Mouse (Mus musculus) CH12.LX (cell line): ENCODE data around the gene Myh9. TPM values are rescaled to one million over a fixed set of nuclear protein-coding genes. Genes with fewer than 3 reads are reported as not detected.

ENCODE experiments used
- DNase-seq: peaks from one replicate; pipeline ENCODE4 v3.0.0-alpha.2; 2013; ENCODE audit errors: extremely low read depth
- H3K27ac ChIP-seq: 2 replicates; pipeline ENCODE4 v1.5.1; 2012; ENCODE audit warnings: low read depth, mild to moderate bottlenecking, control low read depth, moderate library complexity; ENCODE audit not compliant: insufficient read depth
- H3K27me3 ChIP-seq: replicated peaks from 2 replicates; pipeline ENCODE3; 2012; ENCODE audit warnings: inconsistent platforms
- H3K36me3 ChIP-seq, 2 experiments: replicated peaks in 1 of 2; 2 replicates each; pipeline versions ENCODE3 to v1.6.1; 2012; ENCODE audit warnings: inconsistent platforms in 1 of 2, low read length in 1 of 2, mild to moderate bottlenecking in 1 of 2, mixed read lengths in 1 of 2, moderate library complexity in 1 of 2; ENCODE audit not compliant: control insufficient read depth in 1 of 2, insufficient read depth in 1 of 2
- H3K4me1 ChIP-seq, 2 experiments: 2 replicates each; pipeline ENCODE4 v1.6.1; 2012; ENCODE audit warnings: inconsistent platforms in 1 of 2, moderate library complexity in 1 of 2; ENCODE audit not compliant: insufficient read depth in 2 of 2, control insufficient read depth in 1 of 2
- H3K4me2 ChIP-seq: 2 replicates; pipeline ENCODE4 v1.6.1; 2012; ENCODE audit warnings: low read depth, mild to moderate bottlenecking, control low read depth; ENCODE audit not compliant: poor library complexity, insufficient read depth, severe bottlenecking
- H3K4me3 ChIP-seq, 3 experiments: fragments of 150-350 bp in 1 of 3; sonication (generic) in 1 of 3; replicated peaks in 1 of 3; 2 replicates each; pipeline versions ENCODE3 to v1.5.1; 2011 to 2012; ENCODE audit warnings: low read depth in 2 of 3, low read length in 2 of 3, mild to moderate bottlenecking in 2 of 3, moderate library complexity in 2 of 3, control low read depth in 1 of 3, improper control_type of control experiment in 1 of 3, inconsistent platforms in 1 of 3, mixed read lengths in 1 of 3; ENCODE audit not compliant: poor library complexity in 1 of 3
- H3K79me2 ChIP-seq: replicated peaks from 2 replicates; pipeline ENCODE4 v1.6.1; 2012; ENCODE audit warnings: mild to moderate bottlenecking, moderate library complexity; ENCODE audit not compliant: control insufficient read depth, poor library complexity, insufficient read depth, severe bottlenecking; ENCODE audit errors: extremely low read depth
- H3K9ac ChIP-seq: 2 replicates; pipeline ENCODE4 v1.6.1; 2012; ENCODE audit warnings: low read depth, mild to moderate bottlenecking, control low read depth, moderate library complexity; ENCODE audit not compliant: insufficient read depth
- H3K9me3 ChIP-seq: replicated peaks from 2 replicates; pipeline ENCODE3; 2012; ENCODE audit warnings: low read length, inconsistent platforms, mixed read lengths
- BHLHE40 ChIP-seq: IDR thresholded peaks from 2 replicates; pipeline ENCODE4 v1.6.1; 2011; ENCODE audit warnings: mild to moderate bottlenecking, low read depth, low read length, improper control_type of control experiment
- E2F4 ChIP-seq: IDR thresholded peaks from 2 replicates; pipeline ENCODE4 v1.6.1; 2011; ENCODE audit warnings: low read depth, low read length, improper control_type of control experiment; ENCODE audit not compliant: insufficient replicate concordance
- ELF1 ChIP-seq: IDR thresholded peaks from 2 replicates; pipeline ENCODE4 v1.6.1; 2014; ENCODE audit warnings: low read depth, mild to moderate bottlenecking, inconsistent platforms, low read length, improper control_type of control experiment
- EP300 ChIP-seq: IDR thresholded peaks from 2 replicates; pipeline ENCODE4 v1.6.1; 2011; ENCODE audit warnings: low read length, improper control_type of control experiment
- ETS1 ChIP-seq: conservative IDR thresholded peaks from 2 replicates; pipeline ENCODE4 v1.6.1; 2012; ENCODE audit warnings: low read depth, mild to moderate bottlenecking, inconsistent platforms, low read length, improper control_type of control experiment, moderate library complexity
- GABPA ChIP-seq: IDR thresholded peaks from 2 replicates; pipeline ENCODE4 v1.6.1; 2012; ENCODE audit warnings: low read depth, low read length, improper control_type of control experiment, inconsistent platforms; ENCODE audit not compliant: insufficient replicate concordance
- HCFC1 ChIP-seq: IDR thresholded peaks from 2 replicates; pipeline ENCODE4 v1.6.1; 2012; ENCODE audit warnings: low read depth, mild to moderate bottlenecking, inconsistent platforms, low read length, improper control_type of control experiment
- IRF4 ChIP-seq: IDR thresholded peaks from 2 replicates; pipeline ENCODE4 v1.6.1; 2014; ENCODE audit warnings: low read depth, mild to moderate bottlenecking, inconsistent platforms, low read length, improper control_type of control experiment
- JUN ChIP-seq: IDR thresholded peaks from 2 replicates; pipeline ENCODE4 v1.6.1; 2011; ENCODE audit warnings: low read depth, mild to moderate bottlenecking, low read length, improper control_type of control experiment, moderate library complexity; ENCODE audit not compliant: insufficient read depth
- JUND ChIP-seq: conservative IDR thresholded peaks from 2 replicates; pipeline ENCODE4 v1.6.1; 2011; ENCODE audit warnings: low read depth, low read length, improper control_type of control experiment
- KAT2A ChIP-seq: IDR thresholded peaks from 2 replicates; pipeline ENCODE4 v1.6.1; 2012; ENCODE audit warnings: low read length, improper control_type of control experiment, inconsistent platforms; ENCODE audit not compliant: insufficient replicate concordance
- MAFK ChIP-seq: IDR thresholded peaks from 2 replicates; pipeline ENCODE4 v1.6.1; 2011; ENCODE audit warnings: low read length, improper control_type of control experiment; ENCODE audit not compliant: insufficient replicate concordance
- MAX ChIP-seq: IDR thresholded peaks from 2 replicates; pipeline ENCODE4 v1.6.1; 2011; ENCODE audit warnings: low read length, improper control_type of control experiment
- MAZ ChIP-seq: IDR thresholded peaks from 2 replicates; pipeline ENCODE4 v1.6.1; 2012; ENCODE audit warnings: low read depth, mild to moderate bottlenecking, inconsistent platforms, low read length, improper control_type of control experiment, moderate library complexity
- MEF2A ChIP-seq: IDR thresholded peaks from 2 replicates; pipeline ENCODE4 v1.6.1; 2014; ENCODE audit warnings: low read depth, mild to moderate bottlenecking, inconsistent platforms, low read length, improper control_type of control experiment, borderline replicate concordance
- MXI1 ChIP-seq: IDR thresholded peaks from 2 replicates; pipeline ENCODE4 v1.6.1; 2011; ENCODE audit warnings: mild to moderate bottlenecking, low read depth, low read length, improper control_type of control experiment
- MYC ChIP-seq: IDR thresholded peaks from 2 replicates; pipeline ENCODE4 v1.6.1; 2011; ENCODE audit warnings: low read depth, mild to moderate bottlenecking, improper control_type of control experiment, low read length
- NRF1 ChIP-seq: IDR thresholded peaks from 2 replicates; pipeline ENCODE4 v1.6.1; 2014; ENCODE audit warnings: low read depth, mild to moderate bottlenecking, inconsistent platforms, low read length, improper control_type of control experiment, moderate library complexity
- PAX5 ChIP-seq: IDR thresholded peaks from 2 replicates; pipeline ENCODE4 v1.6.1; 2012; ENCODE audit warnings: low read length, inconsistent platforms, mixed read lengths
- POLR2A ChIP-seq: IDR thresholded peaks from 2 replicates; pipeline ENCODE4 v1.6.1; 2011; ENCODE audit warnings: low read depth, mild to moderate bottlenecking, improper control_type of control experiment, low read length
- POLR2AphosphoS2 ChIP-seq: IDR thresholded peaks from 2 replicates; pipeline ENCODE4 v1.6.1; 2011; ENCODE audit warnings: low read depth, low read length, improper control_type of control experiment
- RAD21 ChIP-seq: IDR thresholded peaks from 2 replicates; pipeline ENCODE4 v1.6.1; 2011; ENCODE audit warnings: low read depth, mild to moderate bottlenecking, low read length, improper control_type of control experiment, moderate library complexity
- RCOR1 ChIP-seq: conservative IDR thresholded peaks from 2 replicates; pipeline ENCODE4 v1.6.1; 2012; ENCODE audit warnings: low read depth, mild to moderate bottlenecking, inconsistent platforms, low read length, improper control_type of control experiment
- SIN3A ChIP-seq: IDR thresholded peaks from 2 replicates; pipeline ENCODE4 v1.6.1; 2012; ENCODE audit warnings: low read length, improper control_type of control experiment, inconsistent platforms
- SMC3 ChIP-seq: IDR thresholded peaks from 2 replicates; pipeline ENCODE4 v1.6.1; 2011; ENCODE audit warnings: low read depth, low read length, improper control_type of control experiment
- TBP ChIP-seq: conservative IDR thresholded peaks from 2 replicates; pipeline ENCODE4 v1.6.1; 2011; ENCODE audit warnings: low read depth, low read length, improper control_type of control experiment
- TCF12 ChIP-seq: IDR thresholded peaks from 2 replicates; pipeline ENCODE4 v1.6.1; 2014; ENCODE audit warnings: low read depth, mild to moderate bottlenecking, inconsistent platforms, low read length, improper control_type of control experiment
- UBTF ChIP-seq: IDR thresholded peaks from 2 replicates; pipeline ENCODE4 v1.6.1; 2012; ENCODE audit warnings: low read depth, mild to moderate bottlenecking, inconsistent platforms, low read length, improper control_type of control experiment, moderate library complexity
- USF1 ChIP-seq: IDR thresholded peaks from 2 replicates; pipeline ENCODE4 v1.6.1; 2014; ENCODE audit warnings: low read depth, mild to moderate bottlenecking, inconsistent platforms, low read length, improper control_type of control experiment
- USF2 ChIP-seq: conservative IDR thresholded peaks from 2 replicates; pipeline ENCODE4 v1.6.1; 2011; ENCODE audit warnings: low read depth, low read length, improper control_type of control experiment
- ZC3H11A ChIP-seq: IDR thresholded peaks from 2 replicates; pipeline ENCODE4 v1.6.1; 2012; ENCODE audit warnings: low read depth, mild to moderate bottlenecking, inconsistent platforms, low read length, improper control_type of control experiment
- ZKSCAN1 ChIP-seq: IDR thresholded peaks from 2 replicates; pipeline ENCODE4 v1.6.1; 2012; ENCODE audit warnings: low read depth, inconsistent platforms, low read length, improper control_type of control experiment, borderline replicate concordance
- ZMIZ1 ChIP-seq: IDR thresholded peaks from 2 replicates; pipeline ENCODE4 v1.6.1; 2012; ENCODE audit warnings: low read depth, mild to moderate bottlenecking, inconsistent platforms, low read length, improper control_type of control experiment
- ZNF384 ChIP-seq: IDR thresholded peaks from 2 replicates; pipeline ENCODE4 v1.6.1; 2012; ENCODE audit warnings: low read depth, low read length, improper control_type of control experiment, inconsistent platforms
- dilution Hi-C: fragments of 300-500 bp; cut with MboI; formaldehyde crosslinking; loops from 2 replicates; pipeline ENCODE4 v1.14.3; 2020; ENCODE audit warnings: low sequenced_read_pairs; ENCODE audit not compliant: extremely low pct_unique_long_range_greater_than_20kb, extremely low pct_ligation_motif_present
- in situ Hi-C: fragments of 300-500 bp; cut with MboI; formaldehyde crosslinking; loops from 3 replicates; pipeline ENCODE4 v1.14.3; 2019; ENCODE audit warnings: low sequenced_read_pairs, low pct_ligation_motif_present, low pct_unique_long_range_greater_than_20kb, mixed read lengths
- polyA plus RNA-seq: library from polyadenylated mRNA; unstranded; fragments of >175 nt; gene quantifications from 2 replicates; pipeline ENCODE4 v1.2.1, GENCODE M21; 2012; ENCODE audit warnings: low read depth; ENCODE audit not compliant: insufficient read length
- total RNA-seq, 2 experiments: library from RNA; depleted of rRNA; stranded (reverse); fragments of 300-350 nt in 1 of 2; fragments of >200 nt in 1 of 2; gene quantifications; 2 replicates each; pipeline ENCODE4 v1.2.3; 2012 to 2014

Gene Myh9
- total and polyA plus RNA-seq, 3 experiments: 43.8 to 165 (median 146) TPM

DNA sequence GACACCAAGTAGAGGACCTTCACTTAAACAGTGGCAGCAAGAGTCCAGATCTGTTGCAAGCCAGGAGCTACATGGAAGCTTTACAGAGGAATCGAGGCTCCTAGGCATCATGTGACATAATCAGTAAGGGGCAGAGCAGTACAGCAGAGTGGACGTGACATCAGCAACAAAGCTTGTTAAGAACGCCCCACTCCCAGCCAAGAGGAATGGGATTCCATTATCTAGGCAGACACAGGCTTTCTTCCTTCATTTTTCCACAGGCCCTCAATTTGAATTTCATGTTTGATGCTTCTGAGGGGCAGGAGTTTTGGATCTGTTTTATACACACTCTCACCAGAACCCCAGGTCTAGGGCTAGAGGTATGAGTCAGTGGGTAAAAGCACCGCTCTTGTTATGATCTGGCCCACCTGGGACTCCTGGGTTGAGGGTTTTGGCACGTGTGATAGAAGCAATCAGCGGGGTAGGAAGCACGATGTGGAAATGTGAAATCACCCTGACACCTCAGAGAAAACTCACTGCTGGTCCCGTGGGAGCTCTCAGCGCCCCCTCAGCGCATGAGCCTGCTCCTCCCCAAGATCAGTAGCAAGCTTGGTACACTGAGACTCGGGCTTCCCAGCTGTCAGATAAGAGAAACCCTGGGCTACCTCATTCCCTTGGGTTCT, 30.7 kb downstream of the Myh9 start:
- H3K4me3 ChIP-seq: no peak overlapping the region
- H3K27me3 ChIP-seq: no peaks in the 10 kb centered on the region
- DNase-seq: no peak
- in situ Hi-C loops (no loop called here), dilution Hi-C loops (no loop called here)
- H3K79me2 ChIP-seq: peaks cover 86% of the 10 kb centered on the region
- H3K9me3 ChIP-seq: no peaks in the 10 kb centered on the region
- peaks cover 60 to 85% of the 10 kb centered on the region in 2 experiments for H3K36me3 ChIP-seq
- TF ChIP-seq USF2: no peak
- no peak for TF ChIP-seq ZMIZ1
- no peak for TF ChIP-seq JUN
- peak; percentile 64 for TF ChIP-seq IRF4
- no peak for TF ChIP-seq UBTF
- TF ChIP-seq MYC: no peak
- TF ChIP-seq USF1: no peak
- no peak for TF ChIP-seq SIN3A
- no peak for TF ChIP-seq TBP
- no peak for TF ChIP-seq POLR2A
- TF ChIP-seq KAT2A: no peak
- TF ChIP-seq TCF12: no peak
- TF ChIP-seq ETS1: peak; percentile 90
- TF ChIP-seq ZKSCAN1: no peak
- no peak for TF ChIP-seq RCOR1
- TF ChIP-seq JUND: no peak
- no peak for TF ChIP-seq PAX5
- TF ChIP-seq SMC3: no peak
- TF ChIP-seq EP300: peak; percentile 51; the same call in 1 of the 2 replicates
- TF ChIP-seq ZNF384: no peak
- no peak for TF ChIP-seq HCFC1
- no peak for TF ChIP-seq RAD21
- TF ChIP-seq MAFK: no peak
- no peak for TF ChIP-seq MEF2A
- no peak for TF ChIP-seq ELF1
- TF ChIP-seq BHLHE40: peak; percentile 98
- TF ChIP-seq POLR2AphosphoS2: no peak
- TF ChIP-seq MAX: no peak; the same call in 1 of the 2 replicates
- 0 out of 2 replicates have a peak, but pooled peaks have one; percentile 35 for TF ChIP-seq NRF1
- no peak for TF ChIP-seq E2F4
- TF ChIP-seq MAZ: no peak
- TF ChIP-seq MXI1: no peak
- TF ChIP-seq GABPA: no peak
- TF ChIP-seq ZC3H11A: no peak
- no peak overlapping the region for H3K4me2 ChIP-seq
- H3K9ac ChIP-seq: no peak overlapping the region
- peaks cover 58 to 99% of the 10 kb centered on the region in 2 experiments for H3K4me1 ChIP-seq
- H3K27ac ChIP-seq: peak overlapping the region; percentile 21; the same call in 1 of the 2 replicates
